Mouse (Mus musculus) embryonic fibroblast, embryonic 13.5 days (primary cell): ENCODE measurements around the gene Smpd1. TPM values are rescaled to one million over a fixed set of nuclear protein-coding genes. Genes with fewer than 3 reads are reported as not detected.

ENCODE experiments used
- H3K27ac ChIP-seq: 2 replicates; pipeline ENCODE4 v1.5.1; 2012; ENCODE audit warnings: low read length, control low read depth, inconsistent platforms; ENCODE audit not compliant: insufficient read depth
- H3K4me1 ChIP-seq: 2 replicates; pipeline ENCODE4 v1.6.1; 2011; ENCODE audit warnings: low read length; ENCODE audit not compliant: control insufficient read depth, insufficient read depth
- H3K4me3 ChIP-seq: 2 replicates; pipeline ENCODE4 v1.5.1; 2011; ENCODE audit warnings: mild to moderate bottlenecking, control low read depth, low read length; ENCODE audit not compliant: insufficient read depth
- CTCF ChIP-seq: IDR thresholded peaks from 2 replicates; pipeline ENCODE4 v1.5.1; 2011; ENCODE audit warnings: mild to moderate bottlenecking, control low read depth, low read length, moderate library complexity, borderline replicate concordance; ENCODE audit not compliant: insufficient read depth
- POLR2A ChIP-seq: IDR thresholded peaks from 2 replicates; pipeline ENCODE4 v1.6.1; 2011; ENCODE audit warnings: low read depth, mild to moderate bottlenecking, control low read depth, low read length, moderate library complexity
- polyA plus RNA-seq: library from polyadenylated mRNA; stranded (reverse); fragments of >200 nt; gene quantifications from 2 replicates; pipeline ENCODE4 v1.2.4, GENCODE M21; 2011; ENCODE audit warnings: low read depth; ENCODE audit not compliant: missing spikeins, insufficient read length

The Smpd1 gene
- polyA plus RNA-seq, 1 experiment = 52.8 TPM

- Histone ChIP-seq H3K27ac (no peak overlapping the region), H3K4me3 (no peak overlapping the region), H3K4me1 (0 out of 2 replicates have a peak, but pooled peaks cover 3% of the 10 kb centered on the region)
- no peak for TF ChIP-seq CTCF
- TF ChIP-seq POLR2A = no peak
Measured at GRCm38 (mm10) chr7:105559016-105559415, 4.9 kb downstream of the Smpd1 start.

GRCm38 (mm10) chr7:105562317-105562716 is 8.2 kb downstream of the Smpd1 start:
- Histone ChIP-seq H3K4me1 (no peaks in the 10 kb centered on the region), H3K4me3 (no peak overlapping the region), H3K27ac (no peak overlapping the region)
- no peak for TF ChIP-seq CTCF
- TF ChIP-seq POLR2A = no peak

- H3K4me3 ChIP-seq = no peak overlapping the region
- TF ChIP-seq CTCF = no peak
- TF ChIP-seq POLR2A = no peak
- H3K27ac ChIP-seq = no peak overlapping the region
- H3K4me1 ChIP-seq = no peaks in the 10 kb centered on the region
Measured at GRCm38 (mm10) chr7:105563367-105563766, 9.2 kb downstream of the Smpd1 start.

- H3K27ac ChIP-seq = no peak overlapping the region
- H3K4me3 ChIP-seq = no peak overlapping the region
- H3K4me1 ChIP-seq = peaks cover 3% of the 10 kb centered on the region
- TF ChIP-seq POLR2A (no peak), CTCF (no peak)
Measured at GRCm38 (mm10) chr7:105565071-105565836, 11.1 kb downstream of the Smpd1 start.

GRCm38 (mm10) chr7:105568583-105568982 is 14.4 kb downstream of the Smpd1 start:
- peaks cover 3% of the 10 kb centered on the region for H3K4me1 ChIP-seq
- TF ChIP-seq POLR2A (no peak), CTCF (no peak)

GRCm38 (mm10) chr7:105568988-105569471 is 14.9 kb downstream of the Smpd1 start:
- no peak overlapping the region for H3K4me3 ChIP-seq
- peaks cover 3% of the 10 kb centered on the region for H3K4me1 ChIP-seq
- no peak for TF ChIP-seq POLR2A
- TF ChIP-seq CTCF = no peak
- no peak overlapping the region for H3K27ac ChIP-seq

More at GRCm38 (mm10) chr7:105568583-105568982, 14.4 kb downstream of the Smpd1 start:
- H3K4me3 ChIP-seq = no peak overlapping the region
- H3K27ac ChIP-seq = no peak overlapping the region

GRCm38 (mm10) chr7:105569512-105570496 is 15.6 kb downstream of the Smpd1 start:
- H3K4me1 ChIP-seq = peaks cover 3% of the 10 kb centered on the region
- TF ChIP-seq POLR2A (no peak), CTCF (no peak)
- H3K4me3 ChIP-seq = no peak overlapping the region
- no peak overlapping the region for H3K27ac ChIP-seq

GRCm38 (mm10) chr7:105570756-105571155 is 16.6 kb downstream of the Smpd1 start:
- Histone ChIP-seq H3K4me1 (peaks cover 3% of the 10 kb centered on the region), H3K4me3 (no peak overlapping the region), H3K27ac (no peak overlapping the region)
- no peak for TF ChIP-seq CTCF
- TF ChIP-seq POLR2A = no peak

GRCm38 (mm10) chr7:105572949-105573348 is 18.8 kb downstream of the Smpd1 start:
- Histone ChIP-seq H3K27ac (no peak overlapping the region), H3K4me3 (no peak overlapping the region), H3K4me1 (peaks cover 3% of the 10 kb centered on the region)
- TF ChIP-seq CTCF (no peak), POLR2A (no peak)
